Mouse (Mus musculus): ENCODE measurements around the gene Trrap. TPM values are rescaled to one million over a fixed set of nuclear protein-coding genes. Genes with fewer than 3 reads are reported as not detected.
"Not testable (repeated sequence)": the region's sequence is repeated elsewhere in the genome, so short reads cannot be mapped to it uniquely, and the experiment has no call there.

Gene Trrap
- 100 to 1,000 TPM; 144 to 177 (median 152) TPM for total RNA-seq (2022)

DNA sequence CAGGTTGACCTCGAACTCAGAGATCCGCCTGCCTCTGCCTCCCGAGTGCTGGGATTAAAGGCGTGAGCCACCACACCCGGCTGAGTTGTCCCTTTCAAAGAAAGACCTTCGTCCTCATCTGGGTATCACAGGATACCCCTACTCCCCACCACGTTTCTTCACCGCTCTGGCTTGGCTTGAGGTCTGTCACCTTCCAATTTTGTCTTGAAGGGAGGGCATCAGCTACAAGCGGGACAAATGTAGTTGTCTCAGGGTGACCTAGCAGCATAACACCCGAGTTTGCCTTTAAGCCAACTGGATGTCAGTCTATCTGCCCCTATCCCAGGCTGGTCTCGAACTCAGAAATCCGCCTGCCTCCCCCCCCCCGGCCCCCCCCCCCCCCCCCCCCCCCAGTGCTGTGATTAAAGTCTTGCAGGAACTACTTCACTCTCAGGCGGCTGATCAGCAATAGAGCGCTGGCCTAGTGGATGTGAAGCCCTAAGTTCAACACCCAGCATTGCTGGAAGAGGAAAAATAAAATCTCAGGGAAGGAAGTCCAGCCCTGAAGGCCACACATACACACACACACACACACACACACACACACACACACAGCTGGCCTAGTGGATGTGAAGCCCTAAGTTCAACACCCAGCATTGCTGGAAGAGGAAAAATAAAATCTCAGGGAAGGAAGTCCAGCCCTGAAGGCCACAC is at the start of gene Trrap:
Gene Trrap, plus strand, starts transcription at position 627 of the 693 bp plus-strand sequence.
- not testable (repeated sequence) for DNase-seq (ENCODE audit: low spot score in 2 of 2)

DNA sequence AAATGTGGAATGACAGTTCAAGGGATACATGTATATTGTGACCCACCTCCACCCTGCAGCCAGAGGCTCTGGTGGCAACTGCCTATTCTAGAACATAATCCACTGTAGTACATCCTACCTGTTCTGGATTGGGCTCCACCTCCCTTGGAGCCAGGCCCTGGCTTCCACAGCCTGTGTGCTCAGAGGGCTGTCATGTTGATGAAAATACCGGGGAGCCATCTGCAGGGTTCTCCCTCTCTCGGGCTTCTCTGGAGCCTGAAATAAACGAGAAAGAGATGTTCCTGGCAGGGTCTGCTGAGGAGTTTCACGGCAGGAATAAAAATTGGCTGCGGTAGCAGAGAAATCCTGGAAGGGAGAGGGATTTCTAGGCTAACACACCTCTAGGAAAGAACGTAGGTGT is 47.8 kb upstream of the Trrap start:
- DNase-seq (ENCODE audit: low spot score in 2 of 2), result no peak

DNA sequence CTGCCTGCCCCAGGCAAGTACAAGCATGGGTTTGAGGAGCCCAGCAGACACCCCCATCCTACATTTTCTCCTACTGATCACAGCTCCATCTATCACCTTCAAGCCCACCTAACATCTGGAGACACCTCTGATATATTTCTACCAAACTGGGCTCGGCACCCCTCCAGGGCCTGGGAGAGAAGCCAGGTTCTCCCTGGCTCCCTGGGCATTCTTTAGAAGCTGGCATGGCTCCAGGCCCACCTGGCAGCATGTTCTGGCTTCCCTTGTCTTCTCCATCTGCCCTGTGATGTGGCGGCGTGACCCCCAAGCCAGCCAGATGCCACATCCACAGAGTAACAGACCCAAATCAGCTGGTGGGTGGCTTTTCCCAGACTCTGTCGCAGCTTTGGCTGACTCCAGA is 47.3 kb upstream of the Trrap start:
- DNase-seq (ENCODE audit: low spot score in 2 of 2), result no peak

DNA sequence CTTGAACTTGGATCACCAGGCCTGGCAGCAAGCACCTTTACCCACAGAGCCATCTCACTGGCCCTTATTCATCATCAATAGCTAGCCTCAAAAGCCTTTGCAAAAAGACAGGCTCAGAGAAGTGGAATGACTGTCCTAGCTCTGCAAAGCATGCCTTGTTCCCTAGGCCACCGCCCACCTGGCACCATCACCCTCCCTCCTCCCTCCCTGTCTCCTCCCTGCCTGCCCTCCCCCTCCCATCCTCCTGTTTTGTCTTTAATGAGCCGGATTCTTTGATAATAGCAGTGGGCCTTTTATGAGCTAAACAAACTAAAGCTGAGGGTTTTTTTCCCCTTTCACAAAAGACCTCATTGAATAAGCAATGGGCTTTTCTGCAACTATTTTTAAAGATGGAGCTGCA is 42.6 kb upstream of the Trrap start:
- DNase-seq (ENCODE audit: low spot score in 2 of 2), result no peak

DNA sequence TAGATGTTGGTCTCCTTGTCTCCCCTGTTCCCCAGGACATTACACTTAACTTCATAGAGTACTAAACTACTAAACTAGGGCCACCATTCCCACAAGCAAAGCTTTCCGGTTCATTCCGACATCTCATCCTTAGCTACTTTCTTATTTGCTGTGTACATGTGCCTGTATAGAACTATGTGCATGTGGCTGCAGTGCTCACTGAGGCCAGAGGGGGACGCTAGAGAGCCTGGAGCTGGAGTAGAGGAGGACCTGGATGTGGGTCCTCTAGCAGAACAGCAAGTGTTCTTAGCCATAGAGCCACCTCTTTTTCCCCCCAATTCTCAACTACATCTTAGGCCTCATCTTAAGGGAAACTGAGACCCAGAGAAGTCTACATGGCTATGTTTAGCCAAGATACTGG is 42.0 kb upstream of the Trrap start:
- no peak for DNase-seq (ENCODE audit: low spot score in 2 of 2)

DNA sequence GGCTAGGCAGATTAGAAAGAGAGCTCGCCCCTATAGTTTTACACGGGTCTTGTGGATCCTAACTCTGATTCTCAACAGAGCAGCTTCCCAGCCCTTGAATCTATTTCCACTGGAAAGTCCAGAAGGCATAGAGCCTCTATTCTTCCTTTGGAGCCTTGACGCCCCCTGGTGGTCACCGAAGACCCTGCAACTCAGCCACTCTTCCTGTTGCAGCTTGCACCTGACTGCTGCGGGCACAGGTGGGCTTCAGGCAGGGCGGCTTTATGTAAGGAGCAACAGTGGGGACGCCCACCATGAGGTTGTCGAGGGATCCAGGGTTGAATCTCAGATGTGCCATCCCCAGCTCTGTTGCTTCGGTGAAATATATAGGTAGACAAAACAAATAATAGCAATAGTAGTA is 40.4 kb upstream of the Trrap start:
- DNase-seq (ENCODE audit: low spot score in 2 of 2), result peak; percentile 47 to 79

DNA sequence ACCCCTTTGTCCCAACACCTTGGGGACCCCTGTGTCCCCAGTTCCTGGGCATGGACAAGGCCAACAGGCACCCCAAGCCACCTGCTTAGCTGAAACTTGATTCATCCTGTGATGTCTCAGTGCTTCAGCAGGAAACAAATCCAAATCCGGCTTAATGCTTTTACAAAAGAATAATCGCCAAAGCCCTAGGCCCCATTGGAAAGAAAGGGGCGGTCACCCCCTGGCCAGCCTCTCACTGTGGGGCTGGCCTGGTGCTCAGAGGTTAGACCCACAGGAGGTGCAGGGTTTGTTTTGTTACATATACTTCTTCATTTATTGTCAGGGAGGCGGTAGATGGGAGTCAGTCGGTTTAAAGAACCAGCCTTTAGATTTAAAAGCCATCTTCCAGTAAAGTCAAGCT is 39.3 kb upstream of the Trrap start:
- DNase-seq (ENCODE audit: low spot score in 2 of 2), result no peak

DNA sequence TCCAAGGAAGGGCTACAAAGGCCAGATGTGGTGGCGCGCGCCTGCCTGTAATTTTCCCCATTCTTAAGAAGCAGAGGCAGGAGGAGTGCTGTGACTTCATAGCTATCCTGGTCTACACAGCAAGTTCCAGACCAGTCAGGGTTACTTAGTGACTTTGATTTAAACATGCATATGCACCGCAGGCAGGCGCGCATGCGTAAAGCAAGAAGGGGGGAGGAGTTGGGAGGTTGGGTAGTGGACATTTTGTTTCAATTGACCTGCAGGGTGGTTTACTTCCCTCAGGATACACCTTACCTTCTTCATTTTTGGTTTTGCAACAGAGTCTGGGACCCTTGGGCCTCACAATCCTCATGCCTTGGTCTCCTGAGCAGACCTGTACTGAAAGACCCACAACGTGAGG is 38.3 kb upstream of the Trrap start:
- no peak for DNase-seq (ENCODE audit: low spot score in 2 of 2)

DNA sequence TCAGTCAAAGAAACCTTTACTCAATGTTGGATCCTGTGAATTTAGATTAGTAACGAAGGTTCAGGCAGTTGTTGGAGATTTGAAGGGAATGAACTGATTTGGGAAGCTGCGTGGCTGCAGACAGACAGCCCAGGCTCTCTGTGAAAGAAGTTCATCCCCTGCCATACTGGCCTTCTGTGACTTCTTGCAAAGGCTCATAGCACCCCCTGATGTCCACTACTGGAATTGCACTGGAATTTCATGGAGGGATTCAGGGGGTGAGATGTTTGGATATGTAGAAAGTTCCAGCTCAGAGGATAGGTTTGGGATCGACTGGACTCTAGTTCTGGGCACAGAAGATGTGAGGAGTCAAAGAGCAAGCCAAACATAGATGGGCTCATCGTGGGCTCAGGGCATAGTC is 33.6 kb upstream of the Trrap start:
- peak; percentile 52 to 74 for DNase-seq (ENCODE audit: low spot score in 2 of 2)

DNA sequence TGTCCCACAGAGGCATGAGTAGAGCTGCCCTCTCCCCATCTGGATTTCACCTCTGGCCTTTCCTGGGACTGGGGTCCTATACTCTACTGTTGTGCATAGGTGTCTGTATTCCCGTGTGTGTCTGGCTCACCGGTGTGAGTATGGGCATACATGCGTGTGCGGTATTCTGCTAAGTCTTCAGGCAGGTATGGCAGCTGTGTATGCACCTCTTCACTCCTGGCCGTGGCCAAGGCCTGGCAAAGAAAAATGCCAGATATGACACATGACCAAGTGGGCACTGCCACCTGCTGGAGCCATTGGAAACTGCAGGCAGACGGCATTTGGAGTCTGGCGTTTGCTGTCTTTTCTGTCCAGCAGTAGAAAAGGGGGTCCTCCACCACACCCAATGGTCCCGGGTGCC is 32.6 kb upstream of the Trrap start:
- DNase-seq (ENCODE audit: low spot score in 2 of 2), result peak; percentile 62 to 82

DNA sequence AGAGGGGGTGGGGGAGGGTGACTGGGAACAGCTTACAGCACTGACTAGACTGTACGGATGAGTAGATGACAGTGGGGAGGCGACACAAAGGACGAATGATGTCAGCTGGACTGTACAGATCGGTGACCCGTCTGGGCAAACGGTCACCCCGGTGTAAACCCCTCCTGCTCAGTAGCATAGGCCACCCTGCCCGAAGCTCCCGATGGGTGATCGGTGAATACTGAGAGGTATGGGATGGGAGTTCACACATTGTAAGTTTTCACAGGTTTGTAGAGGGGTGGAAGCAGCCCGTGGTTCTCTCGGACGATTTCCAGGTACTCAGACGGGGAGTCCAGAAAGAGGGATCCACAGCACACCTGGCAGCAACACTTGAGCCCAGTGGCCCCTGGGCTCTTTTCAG is 30.4 kb upstream of the Trrap start:
- no peak for DNase-seq (ENCODE audit: low spot score in 2 of 2)

DNA sequence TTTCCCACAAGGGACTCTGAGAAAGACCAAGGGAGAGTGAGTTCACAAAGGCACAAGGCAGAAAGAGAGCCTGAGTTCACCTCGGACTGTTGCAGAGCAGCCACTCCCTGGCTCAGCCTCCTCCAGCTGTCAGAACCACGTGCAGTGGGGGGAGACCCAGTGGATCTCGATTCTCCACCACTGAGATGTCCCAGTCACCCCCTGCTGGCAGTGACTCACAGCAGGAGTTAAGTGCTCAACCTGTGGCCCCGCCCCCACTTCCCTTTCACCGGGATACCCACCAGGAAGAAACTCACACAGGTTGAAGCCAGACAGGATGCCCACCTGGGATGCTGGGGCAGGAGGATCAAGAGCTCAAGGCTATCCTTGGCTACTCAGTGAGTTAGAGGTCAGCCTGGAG is 15.1 kb upstream of the Trrap start:
- no peak for DNase-seq (ENCODE audit: low spot score in 2 of 2)

DNA sequence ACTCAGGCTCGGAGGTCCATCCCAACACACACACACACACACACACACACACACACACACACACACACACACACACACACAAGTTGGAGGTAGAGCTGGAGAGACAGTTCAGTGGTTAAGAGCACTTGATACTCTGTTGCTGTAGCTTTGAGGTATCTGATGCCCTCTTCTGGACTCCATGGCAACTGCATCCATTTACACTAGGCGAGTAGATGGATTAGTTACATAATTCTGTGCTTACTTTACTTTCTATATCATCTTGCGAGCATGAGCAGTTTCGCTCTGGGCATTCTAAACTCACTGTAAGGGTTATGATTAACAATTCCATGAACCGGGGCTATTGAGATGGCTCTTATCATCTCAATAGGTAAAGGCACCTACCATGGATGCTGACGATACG is 14.5 kb upstream of the Trrap start:
- DNase-seq (ENCODE audit: low spot score in 2 of 2), result peak; percentile 76 to 80

DNA sequence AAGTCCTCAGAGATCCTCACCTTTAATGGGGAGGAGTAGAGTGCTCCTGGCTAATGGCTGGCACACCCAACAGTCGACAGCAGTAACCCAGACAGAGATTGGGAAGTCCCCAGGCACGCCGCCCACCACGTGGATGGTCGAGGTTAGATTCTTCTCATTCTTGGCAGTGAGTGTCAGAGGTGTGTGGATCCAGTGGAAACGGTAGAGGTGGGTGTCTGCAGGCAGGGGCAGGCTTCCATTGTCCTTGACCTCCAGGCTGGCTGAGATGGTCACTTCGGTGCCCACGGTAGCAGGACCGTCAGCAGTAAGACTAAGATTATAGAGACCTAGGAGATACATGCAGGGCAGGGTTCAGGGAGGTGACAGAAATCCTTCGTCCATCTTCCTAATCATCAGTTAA is 12.3 kb upstream of the Trrap start:
- DNase-seq (ENCODE audit: low spot score in 2 of 2), result no peak

DNA sequence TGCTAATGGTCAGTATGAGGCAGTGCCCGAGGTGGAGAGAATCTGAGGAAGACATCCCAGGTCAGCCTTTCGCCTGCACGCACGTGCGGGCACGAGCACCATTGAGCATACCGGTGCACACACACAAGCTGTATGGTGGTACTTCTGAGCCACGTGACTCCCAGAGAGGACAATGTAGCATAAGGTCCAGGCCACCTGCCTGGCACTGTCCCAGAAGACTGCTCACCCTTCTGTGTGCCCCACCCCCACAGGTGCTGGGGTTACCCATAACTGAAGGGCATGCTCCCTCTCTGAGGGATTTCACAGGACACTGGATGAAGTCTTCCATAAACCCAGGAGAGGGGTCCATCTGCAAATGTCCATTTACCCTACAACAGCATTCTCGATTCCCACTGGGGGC is 10.1 kb upstream of the Trrap start:
- DNase-seq (ENCODE audit: low spot score in 2 of 2), result no peak

DNA sequence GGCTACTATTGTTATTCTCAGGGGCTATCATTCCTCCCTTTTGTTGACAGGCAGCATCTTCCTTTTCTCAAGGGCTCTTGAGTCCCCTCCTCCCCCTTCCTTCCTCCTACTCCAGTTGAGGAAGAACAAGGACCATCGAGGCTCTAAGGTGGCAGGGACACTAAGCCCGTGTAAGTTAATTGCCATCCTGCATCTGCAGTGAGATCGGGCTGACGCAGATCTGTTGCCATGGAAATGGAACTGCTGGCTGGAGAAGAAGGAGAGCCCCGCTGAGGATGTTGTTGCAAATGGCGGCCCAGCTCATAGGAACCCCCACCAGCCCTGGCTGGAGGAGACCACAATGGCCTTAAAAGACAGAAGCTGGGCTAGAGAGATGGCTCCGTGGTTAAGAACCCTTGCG is 9.1 kb upstream of the Trrap start:
- DNase-seq (ENCODE audit: low spot score in 2 of 2), result peak in 1 of 2 experiments; percentile 50

DNA sequence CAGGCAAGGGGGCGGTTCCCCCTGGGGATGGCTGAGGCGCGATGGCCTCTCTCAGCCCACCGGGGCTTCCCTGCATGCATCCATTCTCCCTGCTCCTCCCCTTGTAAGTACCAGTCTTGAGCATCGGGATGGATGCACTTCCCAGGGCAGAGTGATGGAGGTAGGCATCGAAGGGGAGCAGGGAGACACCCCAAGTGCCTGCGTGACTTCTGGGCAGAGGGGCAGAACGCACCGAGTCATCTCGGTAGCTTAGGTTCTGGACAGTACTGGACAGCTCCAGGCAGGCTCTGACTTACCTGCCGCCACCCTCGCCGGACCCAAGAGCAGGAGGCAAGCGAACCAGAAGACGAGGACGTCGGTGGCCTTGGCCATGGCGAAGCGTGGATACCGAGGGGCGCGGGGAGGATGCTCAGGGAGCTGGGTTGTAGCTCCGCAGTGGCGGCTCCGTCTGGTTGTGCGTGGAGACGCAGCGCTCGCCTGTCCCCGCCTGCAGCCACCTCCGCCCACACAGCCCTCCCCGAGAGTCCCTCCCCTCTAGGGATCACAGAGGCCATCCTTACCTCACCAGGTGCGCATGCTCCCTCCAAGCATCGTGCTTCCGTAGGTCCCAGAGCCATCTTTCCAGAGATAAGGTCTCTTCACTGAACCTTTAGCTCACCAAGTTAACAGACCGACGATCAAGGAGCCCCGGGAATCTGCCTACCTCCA is 6.2 kb upstream of the Trrap start, which contains the start of gene Tmem130:
Gene Tmem130, minus strand, starts transcription at position 658 of the 708 bp plus-strand sequence.
- peak; percentile 81 to 82 for DNase-seq (ENCODE audit: low spot score in 2 of 2)

DNA sequence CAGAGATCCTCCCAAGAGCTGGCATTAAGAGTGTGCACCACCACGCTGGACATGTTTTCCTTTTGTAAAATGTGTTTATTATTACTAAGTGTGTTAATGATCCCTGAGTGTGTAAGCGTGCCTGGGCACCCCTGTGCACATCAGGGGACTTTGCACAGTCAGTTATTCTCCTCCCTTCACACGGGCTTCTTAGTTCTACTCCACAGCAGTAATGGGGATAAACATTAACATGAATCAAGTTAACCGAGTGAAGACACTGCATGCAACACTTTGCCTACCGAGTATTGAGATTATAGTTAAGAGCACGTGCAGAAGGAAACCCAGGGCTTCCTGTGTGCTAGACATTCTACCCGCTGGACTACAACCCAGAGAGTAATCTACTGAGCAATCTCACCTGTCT is 1.5 kb upstream of the Trrap start:
- no peak for DNase-seq (ENCODE audit: low spot score in 2 of 2)

DNA sequence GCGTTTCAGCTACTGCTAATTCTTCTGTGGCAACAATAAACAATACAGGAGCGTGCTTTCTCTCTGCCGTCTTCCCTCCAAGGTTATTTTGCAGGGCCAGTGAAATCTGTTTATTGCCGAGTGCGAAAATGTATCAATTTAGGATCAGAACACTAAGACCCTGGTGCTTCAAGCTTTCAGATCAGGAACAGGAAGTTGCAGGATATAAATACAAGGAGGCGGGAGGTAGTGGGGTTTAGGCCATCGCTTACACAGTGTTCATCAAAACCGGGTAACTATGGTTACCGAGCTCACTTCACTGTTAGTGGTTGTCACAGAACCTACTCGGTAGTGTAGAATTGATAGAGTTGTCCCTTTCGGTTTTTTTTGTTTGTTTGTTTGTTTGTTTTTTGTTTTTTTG is 886 bp upstream of the Trrap start:
- no peak for DNase-seq (ENCODE audit: low spot score in 2 of 2)

DNA sequence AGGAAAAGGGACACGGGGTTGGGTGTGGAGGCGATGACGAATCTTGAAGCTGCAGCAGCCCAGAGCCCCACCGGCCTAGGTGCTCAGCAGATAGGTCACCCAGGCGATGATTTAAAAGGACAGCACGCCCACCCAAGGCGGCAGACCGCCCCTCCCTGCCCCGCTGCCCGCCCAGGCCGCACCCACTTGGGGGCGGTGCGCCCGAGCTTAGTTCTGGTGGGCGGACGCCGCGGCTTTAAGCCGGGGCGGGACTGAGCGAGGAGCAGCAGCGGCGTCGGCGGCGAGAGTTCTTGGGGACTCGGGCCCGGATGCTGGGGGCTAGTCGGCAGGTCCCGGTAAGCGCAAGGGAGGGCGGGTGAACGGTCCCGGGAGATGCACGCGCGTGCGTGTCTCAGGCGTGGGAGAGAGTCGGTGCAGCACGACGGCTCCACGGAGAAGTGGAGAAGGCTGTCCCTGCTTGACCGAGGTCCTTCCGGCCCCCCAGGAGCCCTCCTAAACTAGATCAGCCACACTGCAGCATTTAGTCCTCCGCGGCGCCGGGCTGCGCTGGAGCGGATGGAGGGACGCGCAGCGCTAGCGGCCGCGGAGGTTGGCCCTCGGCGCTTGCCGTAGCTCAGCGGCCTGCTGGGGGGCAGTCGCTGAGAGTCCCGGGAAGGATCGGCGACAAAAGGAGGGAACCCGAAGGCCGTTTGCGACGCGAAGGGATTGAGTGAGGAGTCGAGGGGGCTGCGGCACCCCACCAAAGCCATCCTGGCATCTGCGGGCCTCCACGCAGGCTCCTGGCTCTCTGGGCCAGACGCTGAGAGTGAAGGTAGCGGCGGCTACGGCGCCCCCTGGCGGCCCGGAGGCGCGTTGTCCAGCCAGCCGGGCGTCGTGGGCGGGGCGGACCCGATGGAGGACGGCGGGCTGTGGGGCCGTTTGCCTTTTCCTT is 644 bp downstream of the Trrap start:
- DNase-seq (ENCODE audit: low spot score in 2 of 2), result peak; percentile 83 to 87

DNA sequence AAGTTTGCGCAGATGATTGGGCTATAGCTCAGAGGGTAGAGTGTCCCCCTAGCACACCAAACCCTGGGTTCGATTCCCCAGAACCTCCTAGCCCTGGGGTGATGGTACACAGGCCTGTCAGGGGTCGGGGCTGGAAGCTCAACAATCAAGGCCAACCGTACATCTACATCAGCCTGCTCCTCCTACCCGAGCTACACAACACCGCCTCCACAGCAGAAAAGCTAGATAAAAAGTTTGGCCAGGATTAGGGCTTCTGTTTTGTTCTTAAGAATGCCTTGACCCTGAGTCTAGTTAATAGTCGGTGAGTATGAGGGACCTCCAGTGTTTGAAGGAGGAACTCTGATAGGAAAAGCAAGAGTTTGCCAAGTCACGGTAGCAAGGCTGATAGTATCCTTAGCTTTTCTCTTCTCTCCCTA is 1.5 kb downstream of the Trrap start:
- no peak for DNase-seq (ENCODE audit: low spot score in 2 of 2)

DNA sequence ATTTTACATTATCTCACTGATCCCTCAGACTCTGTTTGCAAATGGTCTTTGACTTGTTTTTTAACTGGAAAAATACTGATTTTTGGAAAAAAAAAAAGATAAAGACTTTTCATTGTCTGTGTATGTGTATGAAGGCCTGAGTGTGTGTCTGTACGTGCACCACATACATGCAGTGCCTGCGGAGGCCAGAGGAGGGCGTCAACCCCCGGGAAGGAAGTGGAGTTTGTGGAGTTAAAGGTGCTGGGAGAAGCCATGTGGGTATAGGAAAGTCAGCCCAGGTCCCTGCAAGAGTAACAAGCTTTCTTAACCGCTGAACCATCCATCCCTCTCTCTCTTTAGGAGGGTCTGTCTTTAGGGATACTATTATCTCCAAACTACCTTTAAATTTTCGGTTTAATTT is 5.7 kb downstream of the Trrap start:
- DNase-seq (ENCODE audit: low spot score in 2 of 2), result no peak

Data from layer of hippocampus, adult 8-10 months (tissue).